In the genomic region with DNA sequence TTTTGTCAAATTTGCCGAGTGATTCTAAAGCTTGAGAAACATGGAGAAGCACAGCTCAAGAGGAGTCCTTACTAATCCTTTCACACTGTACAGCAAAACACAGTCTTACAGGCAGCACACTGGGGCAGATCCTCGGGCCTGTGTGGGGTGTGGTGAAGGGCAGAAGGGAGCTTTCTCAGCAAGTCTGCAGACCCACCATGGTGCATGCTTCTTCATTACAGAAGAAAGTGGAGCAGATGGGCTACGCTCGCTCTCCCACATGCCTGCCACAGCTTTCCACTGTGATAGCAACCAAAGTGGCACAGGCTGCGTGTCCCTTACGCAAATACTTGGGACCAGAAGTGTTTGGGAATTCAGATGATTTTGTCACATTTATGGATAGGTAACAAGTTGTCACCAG, we compare ENCODE assay signal across 19 mouse cellular contexts.
DNase-seq lines count a peak whose midpoint lies in the region; ATAC-seq and TF ChIP-seq lines count a peak whose summit lies in the region.
"Had no signal": no experiment of that assay in that cellular context is flagged by ENCODE, and none has a peak within 500 bp of the region (broad histone marks: within the 10 kb centered on the region; RNA-seq: fewer than 3 reads in every experiment).

No protein-coding gene starts in this region.

- TF ChIP-seq CTCF in forebrain, postnatal 0 days (IDR thresholded peaks at IDR 0.05; ENCODE audit: low read depth), result no peak
- no peak for TF ChIP-seq CTCF in lung, adult 2 months (IDR thresholded peaks at IDR 0.05; ENCODE audit: insufficient read depth, low read length)

- no peaks in the 10 kb centered on the region for H3K36me3 ChIP-seq in forebrain, postnatal 0 days (ENCODE audit: insufficient read depth)
- no peaks in the 10 kb centered on the region for H3K36me3 ChIP-seq in forebrain, embryonic 13.5 days (ENCODE audit: poor library complexity, severe bottlenecking)
- H3K36me3 ChIP-seq: forebrain, embryonic 12.5 days; heart, embryonic 12.5 days; limb, embryonic 13.5 days; liver, embryonic 15.5 days had no signal

- H3K27ac ChIP-seq in forebrain, postnatal 0 days (ENCODE audit: low read depth, low read length), result peak overlapping the region; percentile 62; the same call in 1 of the 2 replicates
- no peak overlapping the region for H3K27ac ChIP-seq in forebrain, embryonic 13.5 days
- H3K27ac ChIP-seq: forebrain, embryonic 12.5 days; limb, embryonic 13.5 days; liver, embryonic 15.5 days had no signal

- H3K27me3 ChIP-seq in forebrain, postnatal 0 days (ENCODE audit: insufficient read depth, low read length), result no peaks in the 10 kb centered on the region
- peaks cover 8% of the 10 kb centered on the region; the same call in 1 of the 2 replicates for H3K27me3 ChIP-seq in forebrain, embryonic 13.5 days
- H3K27me3 ChIP-seq: heart, embryonic 12.5 days; limb, embryonic 13.5 days; liver, embryonic 15.5 days had no signal

- ATAC-seq in forebrain, postnatal 0 days, result peak; percentile 83
- no peak for ATAC-seq in forebrain, embryonic 13.5 days
- ATAC-seq: intestine, embryonic 16.5 days; Patski had no signal

- TF ChIP-seq POLR2A in lung, adult 2 months (IDR thresholded peaks at IDR 0.05; ENCODE audit: borderline replicate concordance, extremely low read depth, low read depth, low read length), result no peak

- DNase-seq in forebrain, postnatal 0 days, result peak; percentile 75
- peak; percentile 27 to 36 for DNase-seq in frontal cortex, postnatal 14 days (ENCODE audit: low spot score in 2 of 2)
- DNase-seq in layer of hippocampus, postnatal 36 days, result peak; percentile 50 to 53
- peak; percentile 50 to 73 for DNase-seq in right cerebral cortex, postnatal 10 days (ENCODE audit: low spot score in 2 of 2)
- no peak for DNase-seq in adrenal gland, adult 2 months
- DNase-seq in lung, adult 2 months, result no peak
- DNase-seq in thymus, postnatal 14 days, result no peak
- DNase-seq: cerebellum, adult 8-10 months; gastrocnemius, postnatal 25 days; kidney, postnatal 25 days; lung, postnatal 14 days; retina, postnatal 1 day had no signal

- H3K4me2 ChIP-seq in forebrain, postnatal 0 days (ENCODE audit: low read depth), result no peak overlapping the region
- H3K4me2 ChIP-seq in forebrain, embryonic 13.5 days, result no peak overlapping the region
- H3K4me2 ChIP-seq: forebrain, embryonic 12.5 days; heart, embryonic 12.5 days; limb, embryonic 13.5 days; liver, embryonic 15.5 days had no signal

- H3K9ac ChIP-seq in forebrain, postnatal 0 days, result no peak overlapping the region
- H3K9ac ChIP-seq in forebrain, embryonic 13.5 days, result no peak overlapping the region
- H3K9ac ChIP-seq: forebrain, embryonic 12.5 days; heart, embryonic 12.5 days; limb, embryonic 13.5 days; liver, embryonic 15.5 days had no signal

- no peaks in the 10 kb centered on the region for H3K9me3 ChIP-seq in forebrain, postnatal 0 days (ENCODE audit: low read length)
- H3K9me3 ChIP-seq in forebrain, embryonic 13.5 days (replicated peaks), result no peaks in the 10 kb centered on the region
- H3K9me3 ChIP-seq: forebrain, embryonic 12.5 days; heart, embryonic 12.5 days; limb, embryonic 13.5 days; liver, embryonic 15.5 days had no signal

- H3K4me1 ChIP-seq in forebrain, postnatal 0 days (ENCODE audit: insufficient read depth), result peaks cover 10% of the 10 kb centered on the region
- peaks cover 20% of the 10 kb centered on the region for H3K4me1 ChIP-seq in forebrain, embryonic 13.5 days
- no peaks in the 10 kb centered on the region for H3K4me1 ChIP-seq in lung, adult 2 months (ENCODE audit: control insufficient read depth, insufficient read depth, low read length)
- H3K4me1 ChIP-seq: heart, embryonic 12.5 days; liver, embryonic 15.5 days had no signal

- H3K4me3 ChIP-seq in forebrain, postnatal 0 days (ENCODE audit: low read depth, low read length), result no peak overlapping the region
- no peak overlapping the region for H3K4me3 ChIP-seq in forebrain, embryonic 13.5 days
- no peak overlapping the region for H3K4me3 ChIP-seq in lung, adult 2 months (replicated peaks; ENCODE audit: extremely low read depth, low read depth, low read length)
- H3K4me3 ChIP-seq: forebrain, embryonic 12.5 days; heart, embryonic 12.5 days; limb, embryonic 13.5 days; liver, embryonic 15.5 days had no signal

- 59% methylated on average over 6 of the region's 6 CpGs for whole genome bisulfite sequencing in forebrain, postnatal 0 days
- 84% methylated on average over 6 of the region's 6 CpGs for WGBS in forebrain, embryonic 13.5 days
- WGBS in lung, adult 2 months, result 81% methylated on average over 6 of the region's 6 CpGs

Comparison
In these comparisons a context has a peak if more than half of its experiments do, and no peak if none do; other contexts are left out.
1. DNase-seq: peak in forebrain, postnatal 0 days (single experiment), frontal cortex, postnatal 14 days (2 of 2), layer of hippocampus, postnatal 36 days (2 of 2) and right cerebral cortex, postnatal 10 days (2 of 2); none in adrenal gland, adult 2 months (single experiment), lung, adult 2 months (single experiment) and thymus, postnatal 14 days (single experiment).